Mouse (Mus musculus) left cerebral cortex, adult 8-10 months (tissue): ENCODE measurements around the gene Pde4d. TPM values are rescaled to one million over a fixed set of nuclear protein-coding genes. Genes with fewer than 3 reads are reported as not detected.
A peak's percentile ranks its signal among the peaks of the same experiment; 100 is the strongest.

Experiments
- DNase-seq, 2 experiments: peaks; one replicate each; pipeline ENCODE4 v3.0.0; 2022; ENCODE audit warnings: low spot score in 2 of 2
- total RNA-seq, 4 experiments: library from RNA; stranded (reverse); gene quantifications; 2 replicates each; pipeline ENCODE4 v1.2.4; 2022

Pde4d gene
- total RNA-seq, 4 experiments from 2014 or later = 92.8 to 110 (median 99.5) TPM

DNA sequence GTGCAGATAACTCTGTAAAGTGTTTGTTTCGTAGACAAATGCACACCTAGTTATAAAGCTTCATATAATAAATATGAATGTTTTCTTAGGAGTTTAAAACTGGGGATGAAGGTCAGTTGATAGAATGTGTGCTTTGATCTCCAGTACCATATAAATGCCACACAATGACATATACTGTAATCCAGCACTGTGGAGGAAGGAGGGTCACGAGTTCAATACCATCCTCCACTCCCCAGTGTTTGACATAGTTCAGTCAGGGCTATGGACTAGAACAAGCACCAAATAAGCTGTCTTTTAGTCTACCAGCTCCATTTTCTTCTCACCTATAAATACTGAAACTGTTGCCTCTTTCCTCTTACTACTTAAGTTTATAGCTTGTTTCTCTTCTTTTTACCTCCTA lies 1357.3 kb downstream of the Pde4d start:
- DNase-seq = no peak

- DNase-seq = no peak
Measured at GRCm38 (mm10) chr13:109807446-109807845, 1357.7 kb downstream of the Pde4d start.

DNA sequence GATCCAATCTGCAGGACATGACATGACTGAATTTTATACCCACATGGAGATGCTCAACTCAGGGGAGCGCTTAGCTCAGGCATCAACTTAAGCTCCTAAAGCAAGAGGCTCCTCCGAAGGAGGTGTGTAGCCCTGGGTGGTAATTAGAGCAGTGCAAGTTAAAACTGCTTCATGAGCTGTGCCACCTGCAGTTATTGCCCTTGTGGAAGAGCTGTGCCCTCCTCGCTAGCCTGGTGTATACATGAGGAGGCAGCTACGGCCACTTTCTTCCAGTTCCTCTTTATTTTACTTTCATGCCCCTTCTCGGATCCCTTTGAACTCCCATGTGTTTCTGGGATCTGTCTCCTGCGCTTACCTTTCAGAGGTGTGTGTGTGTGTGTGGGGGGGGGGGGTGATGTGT lies 1358.3 kb downstream of the Pde4d start:
- no peak for DNase-seq

DNA sequence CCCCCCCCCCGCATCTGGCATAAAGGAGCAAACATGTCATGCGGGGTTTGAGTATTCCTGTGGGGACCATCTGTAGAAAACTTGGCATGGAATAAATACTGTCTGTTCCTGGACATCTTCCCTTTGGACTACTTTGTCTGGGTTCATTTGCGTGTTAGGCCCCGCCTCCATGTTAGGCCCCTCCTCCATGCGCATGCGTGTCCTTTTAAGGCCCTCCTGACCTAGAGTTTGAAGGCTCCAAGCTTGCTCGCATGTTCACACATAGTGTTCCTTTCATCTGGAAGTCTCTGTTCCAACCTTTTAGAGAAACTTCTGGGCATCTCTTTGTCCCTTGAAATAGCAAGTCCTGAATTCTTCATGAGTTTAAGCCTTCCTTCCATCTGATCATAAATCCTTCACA lies 1359.2 kb downstream of the Pde4d start:
- DNase-seq = no peak

DNA sequence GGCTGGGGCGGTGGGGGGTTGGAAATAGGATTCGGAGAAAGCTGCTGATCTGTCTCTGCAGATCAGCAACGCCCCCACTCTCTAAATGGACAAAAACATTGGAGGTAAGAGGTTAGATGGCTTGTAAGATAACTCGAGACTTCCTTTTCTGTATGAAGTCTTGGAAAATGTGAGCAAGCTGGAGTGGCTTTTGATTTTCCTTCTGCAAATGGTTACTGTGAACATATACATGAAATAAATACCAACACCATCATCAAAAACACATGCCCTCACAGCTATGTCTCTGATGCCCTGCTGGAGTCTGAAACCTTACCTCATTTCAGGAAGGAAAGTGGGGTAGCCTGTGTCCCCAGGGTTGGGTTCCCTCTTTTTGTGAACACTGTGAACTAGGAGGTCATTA lies 1359.9 kb downstream of the Pde4d start:
- DNase-seq = no peak

DNA sequence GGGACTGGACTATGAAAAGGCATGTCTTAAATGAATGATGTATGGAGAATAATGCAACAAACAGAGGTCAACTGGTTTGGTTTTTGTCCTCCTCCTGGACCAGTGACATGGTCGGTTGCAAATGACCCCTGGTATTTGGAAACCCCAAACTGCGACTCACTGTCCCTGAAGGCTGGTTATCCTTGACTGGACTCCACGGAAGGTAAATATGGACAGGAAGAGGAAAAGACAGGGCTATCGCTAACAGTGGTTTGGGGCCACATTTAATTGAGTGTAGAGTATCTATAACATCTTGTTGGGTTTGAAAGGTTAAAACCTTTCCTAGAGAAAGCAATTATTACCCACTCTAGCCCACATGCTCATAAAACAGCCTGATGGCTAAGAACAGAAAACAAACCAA lies 1364.2 kb downstream of the Pde4d start:
- DNase-seq = no peak

DNA sequence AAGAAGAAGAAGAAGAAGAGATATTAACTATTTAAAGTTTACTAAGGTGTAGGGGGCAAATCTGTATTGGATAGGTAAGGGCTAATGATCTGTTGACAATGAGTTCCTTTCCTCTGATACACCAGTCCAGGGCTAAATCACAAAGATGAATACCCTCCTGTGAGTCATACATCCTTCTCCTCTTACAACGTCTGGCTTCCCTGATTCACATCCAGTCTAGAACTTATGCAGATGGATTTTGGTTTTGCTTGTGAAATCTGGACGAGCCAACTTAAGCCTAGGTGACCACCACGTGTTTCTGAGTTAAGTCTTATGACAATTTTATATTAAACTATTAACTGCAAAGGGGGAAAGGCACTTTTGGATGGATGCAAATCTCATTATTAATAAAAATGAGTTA lies 1369.3 kb downstream of the Pde4d start:
- no peak for DNase-seq

GRCm38 (mm10) chr13:109820141-109820540 lies 1370.4 kb downstream of the Pde4d start:
- DNase-seq = no peak

GRCm38 (mm10) chr13:109820866-109821265 lies 1371.1 kb downstream of the Pde4d start:
- DNase-seq = no peak

- DNase-seq = no peak
Measured at GRCm38 (mm10) chr13:109821725-109822412, 1372.1 kb downstream of the Pde4d start.

GRCm38 (mm10) chr13:109822413-109823298 lies 1372.9 kb downstream of the Pde4d start:
- peak; percentile 92 to 93 for DNase-seq

DNA sequence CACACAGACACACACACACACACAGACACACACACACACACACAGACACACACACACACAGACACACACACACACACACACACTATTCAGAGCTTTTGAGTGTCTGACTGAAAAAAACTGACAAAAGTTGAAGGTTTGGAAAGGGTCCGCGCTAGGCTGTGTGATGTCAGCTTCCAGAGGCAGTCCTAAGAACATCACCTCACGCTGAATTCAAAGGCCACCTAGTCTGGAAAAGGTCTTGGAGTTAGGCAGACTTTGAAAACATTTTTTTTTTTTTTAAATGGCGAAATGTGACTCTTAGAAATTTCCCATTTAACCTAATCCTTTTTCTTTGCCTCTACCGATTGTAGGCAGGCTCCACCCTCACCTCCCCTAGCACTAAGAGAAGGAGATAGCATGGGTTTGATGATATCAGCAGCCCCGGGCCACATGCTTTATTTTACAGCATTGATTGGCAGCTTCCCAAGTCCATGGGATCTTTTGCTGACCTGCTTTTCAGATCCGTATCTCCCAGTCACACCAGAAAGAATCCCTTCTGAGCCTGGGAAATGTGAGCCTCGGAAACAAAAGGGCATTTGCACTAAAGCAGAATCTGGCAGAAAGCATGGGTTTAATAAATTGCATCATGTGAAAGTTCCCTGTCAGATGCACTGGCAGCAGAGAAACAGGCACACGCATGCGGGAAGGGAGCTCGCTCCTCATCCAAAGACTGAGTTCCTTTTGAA lies 1373.7 kb downstream of the Pde4d start:
- DNase-seq = peak in 1 of 2 experiments; percentile 16

- no peak for DNase-seq
Measured at GRCm38 (mm10) chr13:109825891-109826290, 1376.1 kb downstream of the Pde4d start.

- DNase-seq = no peak
Measured at GRCm38 (mm10) chr13:109827341-109827740, 1377.6 kb downstream of the Pde4d start.

- DNase-seq = no peak
Measured at GRCm38 (mm10) chr13:109827909-109828308, 1378.2 kb downstream of the Pde4d start.

DNA sequence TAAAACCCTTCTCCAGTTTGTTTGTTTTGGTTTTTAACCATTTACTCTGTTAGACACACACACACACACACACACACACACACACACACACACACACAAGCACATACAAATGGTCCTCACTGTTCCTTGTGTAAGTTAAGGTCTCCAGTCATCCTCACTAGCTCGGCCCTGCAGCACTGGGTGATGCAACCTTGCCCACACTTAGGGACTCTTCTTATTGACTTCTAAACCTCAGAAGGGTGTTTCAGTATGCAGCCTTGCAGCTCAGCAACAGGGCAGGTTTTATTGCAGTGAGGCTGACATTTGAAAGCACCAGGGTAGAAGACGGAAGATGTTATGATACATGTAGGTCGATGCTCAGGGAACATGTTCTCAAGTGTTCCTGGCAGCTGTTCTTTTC lies 1379.7 kb downstream of the Pde4d start:
- DNase-seq = no peak

- DNase-seq = no peak
Measured at GRCm38 (mm10) chr13:109834935-109835334, 1385.2 kb downstream of the Pde4d start.

GRCm38 (mm10) chr13:109837453-109837852 lies 1387.7 kb downstream of the Pde4d start:
- no peak for DNase-seq

GRCm38 (mm10) chr13:109837921-109838320 lies 1388.2 kb downstream of the Pde4d start:
- no peak for DNase-seq

GRCm38 (mm10) chr13:109840251-109840650 lies 1390.5 kb downstream of the Pde4d start:
- DNase-seq = no peak

DNA sequence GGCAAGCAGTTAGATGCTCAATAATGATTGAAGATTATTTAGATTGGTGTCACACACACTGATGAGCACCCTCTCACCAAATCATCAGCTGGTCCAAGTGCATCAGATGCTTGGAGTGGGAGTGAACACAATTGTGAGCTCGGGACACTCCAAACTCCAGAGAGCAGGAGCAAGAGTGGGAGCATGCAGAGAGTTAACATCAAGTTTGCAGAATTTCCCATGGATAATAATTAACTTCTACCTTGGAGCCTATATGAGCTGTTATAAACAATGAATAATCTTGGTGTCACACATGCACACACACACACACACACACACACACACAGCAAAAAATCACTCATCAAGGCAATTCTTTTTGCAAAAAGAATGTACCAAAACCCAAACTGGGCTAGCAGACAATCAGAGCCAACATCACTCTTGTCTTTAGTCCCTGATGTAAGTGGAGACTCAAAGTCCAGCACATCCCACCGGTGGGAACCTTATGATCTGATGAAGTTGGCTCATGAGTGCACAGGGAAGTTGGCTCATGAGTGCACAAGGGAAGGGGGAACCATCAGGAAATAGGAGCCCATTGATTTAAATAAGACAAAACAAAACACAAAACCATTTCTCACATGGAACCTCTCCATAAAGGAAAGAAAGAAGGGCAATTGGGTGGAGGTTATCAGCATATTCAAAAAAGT lies 1391.5 kb downstream of the Pde4d start:
- DNase-seq = no peak
